Mouse (Mus musculus) heart, postnatal 0 days (tissue): ENCODE measurements around the gene P4hb.

ENCODE experiments used
- CTCF ChIP-seq: IDR thresholded peaks from 2 replicates; pipeline ENCODE4 v1.5.1; 2016; ENCODE audit warnings: antibody characterized with exemption, control low read depth, low read depth
- EP300 ChIP-seq: IDR thresholded peaks from 2 replicates; pipeline ENCODE4 v1.6.1; 2016; ENCODE audit warnings: antibody characterized with exemption, low read depth

- no peak for TF ChIP-seq EP300
- no peak for TF ChIP-seq CTCF
These were observed 5.7 kb upstream of the P4hb start for GRCm38 (mm10) chr11:120578694-120579243.
